In genomic region chr11:110266757-110267156, GRCm38 (mm10) we compare ENCODE assay signal across 11 mouse cellular contexts. TPM values are rescaled to one million over a fixed set of nuclear protein-coding genes. Genes with fewer than 3 reads are reported as not detected.
DNase-seq lines count a peak whose midpoint lies in the region; ATAC-seq lines count a peak whose summit lies in the region.
"Had no signal": no experiment of that assay in that cellular context is flagged by ENCODE, and none has a peak within 500 bp of the region (broad histone marks: within the 10 kb centered on the region; RNA-seq: fewer than 3 reads in every experiment).

No protein-coding gene starts in this region.

- no peaks in the 10 kb centered on the region for H3K4me1 ChIP-seq in heart, embryonic 12.5 days (replicated peaks)
- H3K4me1 ChIP-seq in limb, embryonic 10.5 days = no peaks in the 10 kb centered on the region

- 86% methylated on average over 11 of the region's 11 CpGs for WGBS in heart, embryonic 12.5 days
- 93% methylated on average over 11 of the region's 11 CpGs for WGBS in limb, embryonic 10.5 days

- H3K27me3 ChIP-seq in heart, embryonic 12.5 days (replicated peaks) = no peaks in the 10 kb centered on the region
- H3K27me3 ChIP-seq in limb, embryonic 10.5 days (ENCODE audit: low read depth, poor library complexity, severe bottlenecking) = no peaks in the 10 kb centered on the region

- no peak overlapping the region for H3K9ac ChIP-seq in heart, embryonic 12.5 days

- DNase-seq in heart, postnatal 4 days = peak; percentile 24
- peak; percentile 22 for DNase-seq in Muller cell, postnatal 12 days (ENCODE audit: inconsistent ontology term)
- DNase-seq in adrenal gland, postnatal 14 days = peak; percentile 64
- peak; percentile 35 for DNase-seq in layer of hippocampus, adult 9-11 months
- no peak for DNase-seq in limb, embryonic 10.5 days (ENCODE audit: low spot score)
- DNase-seq in urinary bladder, postnatal 25 days (ENCODE audit: low spot score) = no peak
- DNase-seq: gastrocnemius, postnatal 36 days; kidney, postnatal 14 days; right cerebral cortex, adult 18-20 months had no signal

- H3K4me3 ChIP-seq in heart, embryonic 12.5 days = no peak overlapping the region
- H3K4me3 ChIP-seq in limb, embryonic 10.5 days = no peak overlapping the region
- H3K4me3 ChIP-seq: erythroblast, embryonic 14.5 days had no signal

- H3K9me3 ChIP-seq in heart, embryonic 12.5 days (replicated peaks) = no peaks in the 10 kb centered on the region
- H3K9me3 ChIP-seq in limb, embryonic 10.5 days (replicated peaks) = no peaks in the 10 kb centered on the region

- no peak overlapping the region for H3K27ac ChIP-seq in heart, embryonic 12.5 days (ENCODE audit: poor library complexity, severe bottlenecking)
- no peak overlapping the region for H3K27ac ChIP-seq in limb, embryonic 10.5 days

- no peaks in the 10 kb centered on the region for H3K36me3 ChIP-seq in heart, embryonic 12.5 days
- no peaks in the 10 kb centered on the region for H3K36me3 ChIP-seq in limb, embryonic 10.5 days

- no peak overlapping the region for H3K4me2 ChIP-seq in heart, embryonic 12.5 days

- no peak for ATAC-seq in heart, embryonic 12.5 days (ENCODE audit: insufficient number of reproducible peaks, low FRiP score)

RNA-seq across cellular contexts. Expression of gene Abca6, which starts 15.2 kb away (rescaled TPM):
- 1 to 10 TPM; 4.1 to 5.6 TPM for total RNA-seq in heart, postnatal 4 days (2021)
- 0.54 and 0.64 TPM in 2 replicates for polyA plus RNA-seq in heart, embryonic 12.5 days (2016; fragmentation: Nextera tagmentation; extraction: Ambion mirVana)
- total RNA-seq in adrenal gland, postnatal 14 days (2021) = 5.9 and 19.0 TPM in 2 replicates
- 0.16 and 0.19 TPM in 2 replicates for polyA plus RNA-seq in limb, embryonic 10.5 days (2016; fragmentation: Nextera tagmentation; extraction: Ambion mirVana)
- polyA plus RNA-seq: erythroblast, embryonic 14.5 days had no signal

Comparison
In these comparisons a context has a peak if more than half of its experiments do, and no peak if none do; other contexts are left out.
1. DNase-seq: peak in heart, postnatal 4 days (single experiment), Muller cell, postnatal 12 days (single experiment), adrenal gland, postnatal 14 days (single experiment) and layer of hippocampus, adult 9-11 months (single experiment); none in limb, embryonic 10.5 days (single experiment) and urinary bladder, postnatal 25 days (single experiment).